Mouse (Mus musculus) layer of hippocampus, adult 11-12 months (tissue): ENCODE data around the gene Zfpl1.
A peak's percentile ranks its signal among the peaks of the same experiment; 100 is the strongest.
"Not testable (repeated sequence)": the region's sequence is repeated elsewhere in the genome, so short reads cannot be mapped to it uniquely, and the experiment has no call there.

Source experiments
- DNase-seq: peaks from one replicate; pipeline ENCODE4 v3.0.0; 2022; ENCODE audit warnings: low spot score

Gene Zfpl1

DNA sequence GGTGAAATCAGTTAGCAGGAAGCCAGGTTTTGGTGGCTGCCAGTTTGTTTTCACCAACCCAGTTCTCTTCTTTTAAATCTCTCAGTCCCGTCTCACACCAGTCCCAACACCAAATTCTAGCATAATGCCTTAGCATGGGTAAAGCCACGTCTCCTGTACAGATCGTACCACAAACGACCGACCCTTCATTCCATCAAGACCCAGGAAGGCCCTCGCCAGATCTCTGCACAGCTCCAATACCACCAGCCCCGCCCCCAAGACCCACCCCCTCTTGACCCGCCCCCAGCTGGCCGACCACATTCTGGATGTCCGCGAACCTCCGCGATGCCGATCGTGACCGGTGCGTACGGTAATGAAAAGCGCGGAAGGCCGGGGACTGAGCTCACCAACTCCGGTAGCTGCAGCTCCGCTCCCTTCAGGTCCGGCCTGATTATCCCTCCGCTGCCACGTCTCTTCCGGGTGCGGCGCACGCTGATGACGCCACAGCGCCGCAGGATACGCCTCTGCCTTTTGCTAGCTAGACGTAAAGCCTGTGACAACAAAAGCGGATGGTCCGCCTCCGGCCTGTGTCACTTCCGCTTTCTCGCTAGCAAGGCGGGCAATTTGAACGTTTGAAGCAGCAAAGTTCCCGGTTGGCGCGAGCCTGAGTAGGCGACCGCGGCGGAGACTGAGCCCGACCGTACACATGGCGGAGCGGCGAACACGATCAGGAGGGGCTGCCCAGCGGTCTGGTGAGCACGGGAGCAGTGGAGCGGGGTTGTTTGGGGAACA, at the start of gene Zfpl1, which contains the start of gene Cdca5:
Zfpl1 (minus strand) TSS at position 479 of the 771 bp plus-strand sequence.
Cdca5 (plus strand) TSS at position 506 of the 771 bp plus-strand sequence.
- peak; percentile 97 for DNase-seq

DNA sequence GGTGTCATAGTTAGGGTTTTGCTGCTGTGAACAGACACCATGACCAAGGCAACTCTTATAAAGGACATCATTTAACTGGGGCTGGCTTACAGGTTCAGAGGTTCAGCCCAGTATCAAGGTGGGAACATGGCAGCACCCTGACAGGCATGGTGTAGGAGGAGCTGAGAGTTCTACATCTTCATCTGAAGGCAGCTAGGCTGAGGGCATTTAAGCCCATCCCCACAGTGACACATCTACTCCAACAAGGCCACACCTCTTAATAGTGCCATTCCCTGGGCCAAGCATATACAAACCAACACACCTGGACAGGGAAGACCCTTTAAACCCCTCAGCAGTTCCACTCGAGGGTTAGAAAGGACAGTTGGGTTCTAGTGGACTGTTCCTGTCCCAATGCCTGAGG, 48.4 kb upstream of the Zfpl1 start:
- not testable (repeated sequence) for DNase-seq

DNA sequence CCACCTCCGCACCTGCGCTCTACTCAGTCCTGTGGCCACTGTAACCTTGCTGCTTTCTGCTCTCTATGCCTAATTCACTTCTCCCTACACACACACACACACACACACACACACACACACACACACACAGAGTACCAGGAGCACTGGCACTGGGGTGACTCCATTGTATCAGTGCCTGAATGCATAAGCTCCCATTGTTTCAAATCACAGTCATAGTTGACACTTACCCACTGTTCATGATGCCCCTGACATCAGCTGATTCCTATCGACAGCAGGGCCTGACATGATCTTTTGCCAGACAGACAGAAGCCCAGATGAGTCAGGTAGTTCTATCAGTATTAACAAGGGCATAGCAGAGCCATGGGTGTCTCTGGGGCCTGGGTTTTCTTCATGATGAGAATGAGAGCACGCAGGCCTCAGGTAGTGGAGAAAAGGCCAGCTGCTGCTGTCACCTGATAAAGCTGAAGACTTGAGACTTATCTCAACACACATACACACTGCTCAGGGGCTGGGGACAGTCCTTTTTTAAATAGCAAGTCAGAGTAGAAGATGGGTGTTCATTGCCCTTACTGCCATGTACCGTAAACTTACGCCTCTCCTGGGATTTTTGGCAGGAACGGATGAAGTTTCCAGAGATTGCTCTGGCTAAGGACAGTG, 47.5 kb upstream of the Zfpl1 start:
- DNase-seq = peak; percentile 45

DNA sequence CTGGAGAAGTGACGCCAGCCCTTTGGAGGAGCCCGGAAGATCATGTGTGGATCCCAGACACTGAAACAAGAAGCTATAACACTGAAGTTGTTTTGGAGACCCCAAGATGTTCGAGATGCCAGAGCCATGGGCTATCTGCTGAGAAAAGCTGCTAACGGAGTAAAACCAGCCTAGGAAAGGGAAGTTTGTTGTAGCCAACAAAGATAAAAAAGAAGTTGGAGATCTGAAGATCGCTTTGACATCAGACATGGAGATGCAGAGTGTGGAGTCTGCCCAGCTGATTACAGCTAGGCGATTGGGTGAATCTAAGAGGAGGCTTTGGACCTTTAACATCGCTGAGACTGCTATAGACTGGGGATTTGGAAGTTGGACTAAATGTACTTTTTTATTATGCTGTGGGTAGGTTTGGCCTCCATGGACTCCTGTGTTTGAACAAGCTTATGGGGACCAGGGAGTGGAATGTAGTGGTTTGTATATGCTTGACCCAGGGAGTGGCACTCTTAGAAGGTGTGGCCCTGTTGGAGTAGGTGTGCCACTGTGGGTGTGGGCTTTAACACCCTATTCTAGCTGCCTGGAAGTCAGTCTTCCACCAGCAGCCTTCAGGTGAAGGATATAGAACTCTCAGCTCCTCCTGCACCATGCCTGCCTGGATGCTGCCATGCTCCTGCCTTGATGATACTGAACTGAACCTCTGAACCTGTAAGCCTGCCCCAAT, 45.8 kb upstream of the Zfpl1 start:
- DNase-seq = not testable (repeated sequence)

DNA sequence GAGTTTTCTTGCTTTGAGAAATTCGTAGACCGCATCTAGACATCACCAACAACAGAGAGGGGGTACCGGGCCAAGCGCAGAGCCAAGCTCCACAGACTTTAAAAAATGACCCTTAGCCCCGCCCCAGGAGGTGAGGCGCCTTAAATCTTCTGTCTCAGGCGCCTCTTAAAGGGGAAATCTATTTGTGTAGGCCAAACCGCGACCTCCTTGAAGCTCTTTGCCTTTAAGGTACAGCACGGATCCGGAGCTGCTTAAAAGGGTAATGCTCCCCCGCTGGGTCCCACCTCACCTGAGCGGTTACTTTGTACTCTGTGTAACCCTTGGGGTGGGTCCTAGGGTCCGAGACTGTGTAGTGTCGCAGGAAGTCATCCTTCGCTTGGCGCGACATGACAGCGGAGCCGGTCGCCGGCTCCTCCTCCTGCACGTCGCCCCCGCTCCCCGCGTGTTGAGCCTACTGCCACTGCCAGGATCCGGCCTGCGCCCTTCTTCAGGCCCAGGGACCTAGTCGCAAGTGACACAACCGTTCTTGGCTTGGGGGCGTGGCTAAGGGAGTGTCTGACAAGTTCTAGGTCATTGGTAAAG, 43.1 kb upstream of the Zfpl1 start, which contains the start of gene Snx15:
Snx15 (minus strand) TSS at position 545 of the 582 bp plus-strand sequence.
- peak; percentile 96 for DNase-seq

DNA sequence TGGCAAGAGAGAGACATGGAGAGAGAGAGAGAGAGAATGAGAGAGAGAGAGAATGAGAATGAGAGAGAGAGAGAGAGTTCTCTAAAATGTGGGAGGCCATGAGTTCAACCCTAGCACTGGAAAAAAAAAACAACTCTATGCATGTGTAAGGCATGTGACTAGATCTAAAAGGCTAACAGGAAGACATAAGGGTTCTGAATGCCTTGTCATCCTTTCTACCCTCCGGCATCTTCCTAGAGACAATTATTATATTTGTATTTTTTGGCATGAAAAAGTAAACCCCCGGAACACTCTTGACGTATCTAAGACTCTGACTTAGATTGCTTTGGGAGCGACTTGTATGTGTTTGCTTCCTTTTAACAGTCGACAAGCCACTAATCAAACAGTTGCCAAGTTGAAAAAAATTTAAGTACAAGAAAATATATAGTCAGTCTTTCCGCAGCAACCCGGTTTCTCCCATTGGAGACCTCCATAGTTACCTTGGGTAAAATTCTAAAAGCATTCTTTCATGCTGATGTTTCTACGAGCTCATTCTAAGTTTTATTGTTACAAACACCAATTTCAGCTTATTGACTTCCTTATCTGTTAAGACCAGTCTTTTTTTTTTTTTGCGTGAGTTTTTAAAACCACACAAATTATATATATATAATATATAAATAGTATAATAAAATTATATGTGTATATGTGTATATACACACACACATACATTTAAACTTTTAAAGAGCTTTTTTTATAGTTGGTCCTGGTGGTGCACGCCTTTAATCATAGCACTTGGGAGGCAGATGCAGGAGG, 42.2 kb upstream of the Zfpl1 start:
- DNase-seq = no peak

DNA sequence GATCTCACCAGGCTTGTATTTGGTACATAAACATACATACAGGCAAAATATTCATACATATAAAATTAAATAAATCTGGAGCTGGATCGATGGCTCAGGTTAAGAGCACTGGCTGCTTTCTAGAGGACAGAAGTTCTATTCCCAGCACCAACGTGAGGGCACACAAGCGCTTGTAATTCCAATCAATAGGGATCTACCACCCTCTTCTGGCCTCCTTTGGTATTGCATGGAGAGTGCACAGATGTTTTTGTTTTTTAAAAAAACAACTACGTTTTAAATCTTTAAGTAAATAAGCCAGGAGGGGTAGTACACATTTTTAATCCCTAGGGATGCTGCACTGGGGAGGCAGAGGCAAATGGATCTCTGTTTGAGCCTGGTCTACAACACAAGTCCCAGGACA, 41.5 kb upstream of the Zfpl1 start:
- peak; percentile 61 for DNase-seq

DNA sequence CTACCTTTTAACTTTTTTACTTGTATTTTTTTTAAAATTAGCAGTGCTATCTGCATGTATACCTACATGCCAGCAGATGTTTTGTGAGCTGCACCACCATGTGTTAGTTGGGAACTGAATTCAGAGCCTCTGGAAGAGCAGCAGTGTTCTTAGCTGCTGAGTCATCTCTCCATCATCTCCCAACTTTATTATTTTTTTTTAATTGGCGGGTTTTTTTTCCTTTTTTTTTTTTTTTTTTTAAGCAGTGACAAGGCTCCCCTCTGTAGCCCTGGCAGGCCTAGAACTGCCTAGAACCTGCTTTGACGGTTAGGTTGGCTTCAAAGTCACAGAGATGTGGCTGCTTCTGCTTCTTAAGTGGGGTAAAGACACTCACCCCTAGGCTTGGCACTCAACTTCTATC, 40.1 kb upstream of the Zfpl1 start:
- DNase-seq = no peak

DNA sequence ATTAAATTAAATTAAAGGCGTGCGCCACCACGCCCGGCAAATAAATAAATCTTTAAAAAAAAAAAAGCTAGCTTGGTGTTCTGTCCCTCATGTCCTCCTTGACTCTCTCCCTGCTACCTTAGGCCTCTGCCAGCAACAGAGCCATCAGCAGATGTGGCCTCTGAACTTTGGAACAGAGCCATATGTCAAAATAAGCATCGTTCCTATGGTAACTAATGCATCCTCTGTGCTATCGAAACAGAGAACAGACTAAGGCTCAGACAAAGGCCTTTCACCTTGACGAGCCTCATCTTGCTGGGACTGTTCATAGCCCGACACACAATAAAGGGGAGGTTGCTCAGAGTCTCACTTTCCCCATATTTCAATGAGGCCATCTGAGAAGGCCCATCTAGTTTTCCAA, 38.6 kb upstream of the Zfpl1 start:
- DNase-seq = no peak

DNA sequence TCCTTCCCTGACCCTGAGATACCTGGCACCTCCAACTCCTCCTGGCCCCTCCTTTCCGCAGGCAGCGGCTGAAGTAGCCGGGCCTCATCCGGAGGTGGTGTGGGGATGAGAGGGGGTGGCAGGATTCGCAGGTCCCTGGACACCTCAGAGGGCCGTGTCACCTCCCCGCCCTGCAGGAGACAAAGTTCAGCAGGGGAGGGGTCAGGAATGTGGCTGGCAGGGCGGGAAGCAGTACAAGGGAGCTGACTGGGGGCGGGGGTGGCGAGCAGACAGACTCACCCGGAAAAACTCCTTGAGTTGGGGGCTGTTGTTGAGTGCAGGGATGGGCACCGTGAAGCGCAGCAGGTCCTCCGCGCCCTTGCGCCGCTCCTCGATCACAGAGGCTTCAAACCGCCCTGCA, 37.0 kb upstream of the Zfpl1 start:
- DNase-seq = no peak

DNA sequence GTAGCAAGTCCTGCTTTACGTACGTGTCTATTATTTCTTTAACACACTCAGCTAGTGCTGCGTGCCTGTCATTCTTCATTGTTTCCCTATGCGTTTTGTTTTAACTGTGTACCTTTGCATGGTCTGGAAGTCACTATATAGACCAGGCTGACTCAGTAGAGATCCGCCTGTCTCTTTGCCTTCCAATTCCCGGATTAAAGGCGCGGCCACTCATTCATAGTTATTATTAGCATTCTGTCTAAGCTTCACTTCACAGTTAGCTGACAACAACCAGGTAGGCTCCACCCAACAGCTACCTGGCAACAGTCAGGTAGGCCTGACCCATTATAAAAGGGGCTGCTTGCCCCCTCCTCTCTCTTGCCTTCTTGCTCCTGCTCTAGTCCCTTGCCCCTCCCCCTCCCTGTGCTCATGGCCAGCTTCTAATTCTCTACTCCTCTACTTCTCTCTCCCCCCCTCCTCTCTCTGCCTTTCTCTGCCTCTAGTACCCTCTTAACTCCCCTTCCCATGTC, 34.0 kb upstream of the Zfpl1 start:
- DNase-seq = no peak

DNA sequence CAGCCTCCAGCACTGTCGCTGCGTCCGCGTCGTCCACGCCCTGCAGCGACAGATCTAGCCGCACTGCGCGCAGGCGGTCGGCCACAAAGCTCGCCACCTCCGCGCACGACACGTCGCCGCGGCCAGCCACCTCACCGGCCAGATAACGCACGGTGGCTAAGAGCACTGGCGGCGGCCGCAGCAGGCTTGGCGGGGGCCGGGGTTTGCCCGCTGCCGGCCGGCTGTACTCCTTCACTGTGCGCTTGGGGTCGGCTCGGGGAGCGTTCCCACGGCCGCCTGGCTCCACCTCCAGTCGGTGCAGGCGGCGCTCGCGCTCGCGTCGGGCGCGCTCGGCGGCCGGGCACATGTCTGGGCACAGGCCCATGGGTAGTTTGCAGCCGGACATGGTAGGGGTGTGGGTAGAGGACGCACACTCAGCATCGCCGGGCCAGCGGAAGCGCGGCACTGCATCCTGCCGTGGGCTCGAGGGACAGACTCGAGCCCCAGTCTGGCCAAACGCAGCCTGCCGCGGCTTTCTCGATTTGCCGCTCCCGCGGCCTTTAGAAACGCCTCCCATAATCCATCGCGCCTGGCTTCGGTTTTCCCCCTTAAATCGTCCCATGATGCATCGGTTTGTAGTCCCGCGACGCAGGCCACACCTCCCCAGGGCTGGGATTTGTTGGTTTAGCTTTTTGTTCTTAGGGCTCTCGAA, 33.4 kb upstream of the Zfpl1 start, which contains the start of gene Sac3d1:
Sac3d1 (minus strand) TSS at position 665 of the 691 bp plus-strand sequence.
- peak; percentile 89 for DNase-seq

DNA sequence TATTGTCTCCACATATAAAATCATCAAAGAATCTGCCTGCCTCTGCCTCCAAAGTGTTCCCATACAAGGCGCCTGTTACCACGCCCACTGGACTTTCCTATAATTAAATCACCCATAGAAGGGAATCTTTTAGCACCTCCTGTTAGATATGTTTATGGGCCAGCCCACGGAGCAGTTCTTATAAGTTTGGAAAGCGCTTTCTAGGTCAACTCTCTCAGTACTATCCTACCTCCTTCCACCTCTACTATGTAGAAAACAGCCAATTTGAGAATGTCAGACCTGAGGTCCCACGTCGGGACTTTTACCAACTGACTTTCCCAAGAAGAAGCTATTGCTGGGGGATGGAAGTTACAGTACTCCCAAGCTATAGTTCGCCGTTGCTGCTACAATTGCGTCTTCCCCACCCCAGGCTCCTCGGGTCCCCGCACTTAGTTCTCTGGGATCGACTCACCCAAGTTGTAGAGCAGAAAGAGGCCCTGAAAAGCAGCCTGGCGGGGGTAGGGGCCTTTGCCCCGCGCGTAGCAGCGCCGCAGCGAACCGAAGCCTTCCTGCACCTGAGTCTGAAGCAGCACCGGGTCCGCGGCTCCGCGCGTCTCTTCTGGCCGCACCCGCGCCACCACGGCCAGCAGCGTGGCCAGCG, 32.7 kb upstream of the Zfpl1 start:
- DNase-seq = no peak

DNA sequence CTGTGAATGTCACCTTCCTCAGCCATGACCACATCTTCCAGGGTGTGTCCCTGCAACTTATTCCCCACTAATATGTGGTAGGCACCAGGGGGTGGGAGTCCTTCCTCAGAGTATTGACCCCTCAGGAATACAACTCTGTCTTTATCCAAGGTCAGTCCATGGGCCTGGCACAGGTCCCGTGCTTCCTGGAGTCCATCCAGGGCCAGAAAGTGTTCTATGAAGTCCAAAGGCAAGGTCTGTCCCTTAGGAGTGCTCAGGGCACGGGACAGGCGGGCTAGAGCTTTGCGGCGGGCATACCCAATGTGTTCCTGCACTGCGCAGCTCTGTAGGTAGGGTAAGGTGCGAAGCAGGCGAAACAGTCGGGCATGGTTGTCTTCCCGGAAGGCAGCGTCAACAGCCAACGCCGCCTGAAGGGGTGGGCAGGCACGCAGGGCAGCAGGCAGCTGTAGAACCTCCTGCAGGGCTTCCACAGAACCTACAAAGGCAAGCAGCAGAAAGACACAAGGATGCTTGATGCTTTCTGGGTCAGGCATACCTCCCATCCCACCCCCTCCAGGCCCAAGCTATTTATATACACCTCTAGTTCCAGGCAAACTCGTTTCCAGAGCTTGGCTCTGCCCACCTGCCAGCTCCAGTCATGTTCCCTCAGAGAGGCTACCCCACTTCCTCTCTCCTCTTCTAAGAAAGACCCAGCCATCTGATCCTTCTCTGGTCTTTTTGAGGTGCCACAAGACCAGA, 31.5 kb upstream of the Zfpl1 start:
- DNase-seq = no peak

DNA sequence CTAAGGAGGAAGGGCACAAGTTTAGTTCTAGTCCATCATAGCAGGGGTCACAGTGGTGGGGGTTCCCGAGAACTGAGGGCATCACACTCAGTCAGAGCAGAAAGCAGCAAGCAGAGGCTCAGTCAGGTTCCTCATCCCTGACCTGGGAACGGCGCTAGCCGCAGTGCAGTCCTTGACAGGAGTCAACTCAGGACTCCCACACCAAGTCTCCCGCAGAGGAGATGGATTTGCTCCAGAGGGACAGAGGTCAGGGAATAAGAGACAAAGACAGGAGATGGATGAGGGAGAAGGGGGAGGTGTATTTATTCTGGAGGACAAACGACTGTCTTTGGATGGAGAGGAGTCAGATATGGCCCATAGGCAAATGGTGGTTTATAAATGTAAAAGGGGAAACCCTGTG, 28.4 kb upstream of the Zfpl1 start:
- no peak for DNase-seq

DNA sequence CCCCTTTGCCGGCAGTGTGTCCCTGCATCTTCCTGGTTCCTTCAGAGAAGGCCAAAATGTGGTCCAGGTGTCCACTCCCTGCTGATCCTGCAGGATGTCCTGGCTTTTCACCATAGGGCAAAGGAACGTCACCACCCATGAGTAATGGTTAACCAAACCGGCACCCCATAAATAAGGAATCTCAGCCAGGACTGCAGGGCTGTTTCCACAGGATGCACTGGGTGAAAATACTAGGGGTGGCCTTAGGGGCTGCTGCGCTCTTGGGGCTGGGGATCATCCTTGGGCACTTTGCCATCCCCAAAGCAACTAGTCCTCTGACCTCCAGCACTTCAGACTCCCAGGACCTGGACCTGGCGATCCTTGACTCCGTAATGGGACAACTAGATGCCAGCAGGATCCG, 20.8 kb upstream of the Zfpl1 start, which contains the start of gene Naaladl1:
Naaladl1 (plus strand) TSS at position 197 of the 400 bp plus-strand sequence.
- DNase-seq = no peak

DNA sequence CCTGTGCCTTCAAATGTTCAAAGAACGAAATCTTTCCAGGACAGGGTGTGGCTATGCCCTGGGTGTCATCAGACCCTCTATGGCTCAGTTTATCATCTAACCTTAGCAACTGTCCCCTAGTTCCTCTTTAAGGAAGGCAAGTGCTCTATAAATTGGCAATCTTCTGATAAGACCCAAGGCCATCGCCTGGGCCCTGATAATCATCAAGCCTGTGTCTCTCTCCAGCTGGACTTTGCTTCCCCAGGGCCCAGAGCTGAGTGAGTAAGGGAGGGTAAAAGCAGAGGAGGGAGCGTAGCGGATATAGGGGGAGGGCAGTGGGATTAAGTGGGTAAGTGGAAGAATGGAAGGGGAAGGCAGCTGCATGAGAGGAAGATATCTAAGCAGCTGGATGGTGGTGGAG, 19.7 kb upstream of the Zfpl1 start:
- no peak for DNase-seq

DNA sequence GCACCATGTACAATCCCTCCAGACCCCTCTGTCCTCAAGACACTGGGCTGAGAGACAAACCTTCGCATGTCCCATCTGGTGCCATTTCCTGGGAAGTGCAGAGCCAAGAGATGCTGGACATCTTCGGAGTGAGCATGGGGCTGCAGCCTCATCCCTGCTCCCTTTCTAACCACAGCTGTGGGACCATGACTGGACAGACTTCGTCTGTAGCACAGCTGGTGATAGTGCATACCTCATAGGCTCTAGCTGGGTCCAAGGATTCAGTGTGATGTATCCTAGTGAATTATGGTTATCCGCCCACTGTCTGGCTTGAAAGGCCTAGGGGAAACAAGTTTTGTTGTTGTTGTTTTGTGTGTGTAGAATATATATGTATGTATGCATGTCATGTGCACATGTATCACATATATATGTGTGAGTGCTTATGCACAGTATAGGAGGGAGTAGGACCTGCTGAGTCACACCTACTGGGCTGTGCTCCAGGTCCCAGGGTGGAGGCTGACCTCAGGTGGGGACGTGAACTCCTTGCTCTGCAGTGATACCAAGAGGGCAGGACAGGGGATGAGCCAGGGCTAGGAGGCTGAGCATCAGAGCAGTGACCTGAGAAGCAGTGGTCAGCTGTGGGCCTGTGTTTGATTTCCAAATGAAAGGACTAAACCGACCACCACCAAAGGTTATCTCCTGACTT, 17.6 kb upstream of the Zfpl1 start:
- no peak for DNase-seq

DNA sequence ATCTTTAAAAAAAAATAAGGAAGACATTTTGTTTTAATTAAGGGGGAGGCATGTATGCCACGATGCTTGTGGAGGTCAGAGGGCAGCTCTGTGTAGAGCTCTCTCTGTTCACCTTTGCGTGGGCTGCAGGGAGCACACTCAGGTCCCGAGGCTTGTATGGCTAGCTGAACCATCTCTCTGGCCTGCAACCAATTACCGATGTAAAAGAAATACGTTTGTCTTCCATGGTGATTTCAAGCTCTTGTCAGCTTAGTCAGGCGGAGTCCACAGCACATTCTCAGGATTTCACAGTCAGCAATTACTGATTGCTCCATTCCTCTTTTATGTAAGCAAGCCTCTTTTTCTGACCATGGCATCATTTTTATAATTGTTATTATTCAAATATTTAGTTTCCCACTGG, 16.4 kb upstream of the Zfpl1 start:
- no peak for DNase-seq
